Mouse (Mus musculus) liver, embryonic 13.5 days (tissue): Measurements from ENCODE around the gene Zwilch. TPM values are rescaled to one million over a fixed set of nuclear protein-coding genes. Genes with fewer than 3 reads are reported as not detected.
"Not testable (repeated sequence)": the region's sequence is repeated elsewhere in the genome, so short reads cannot be mapped to it uniquely, and the experiment has no call there.

Experiments used
- ATAC-seq: fragments of 200-750 bp; cut with Nextera tagmentation; 2 replicates; pipeline ENCODE4 v1.8.0; 2017; ENCODE audit warnings: low read depth, mild to moderate bottlenecking, moderate number of reproducible peaks, moderate library complexity
- DNase-seq: peaks from one replicate; pipeline ENCODE4 v3.0.0; 2022
- H3K27ac ChIP-seq: fragments of 300-500 bp; sonication (generic); 2 replicates; pipeline ENCODE4 v1.5.1; 2015; ENCODE audit warnings: moderate library complexity, mild to moderate bottlenecking, inconsistent platforms
- H3K27me3 ChIP-seq: fragments of 300-500 bp; sonication (generic); 2 replicates; pipeline ENCODE4 v1.6.1; 2015; ENCODE audit warnings: mild to moderate bottlenecking, inconsistent platforms
- H3K36me3 ChIP-seq: fragments of 300-500 bp; sonication (generic); 2 replicates; pipeline ENCODE4 v1.6.1; 2015; ENCODE audit warnings: mild to moderate bottlenecking, inconsistent platforms
- H3K4me1 ChIP-seq: fragments of 300-500 bp; sonication (generic); replicated peaks from 2 replicates; pipeline ENCODE4 v1.6.1; 2015; ENCODE audit warnings: inconsistent platforms
- H3K4me2 ChIP-seq: fragments of 300-500 bp; sonication (generic); 2 replicates; pipeline ENCODE4 v1.6.1; 2015; ENCODE audit warnings: inconsistent platforms, mild to moderate bottlenecking, moderate library complexity
- H3K4me3 ChIP-seq: fragments of 300-500 bp; sonication (generic); replicated peaks from 2 replicates; pipeline ENCODE4 v1.5.1; 2015; ENCODE audit warnings: mild to moderate bottlenecking, inconsistent platforms
- H3K9ac ChIP-seq: fragments of 300-500 bp; sonication (generic); 2 replicates; pipeline ENCODE4 v1.6.1; 2015; ENCODE audit warnings: mild to moderate bottlenecking, inconsistent platforms
- H3K9me3 ChIP-seq: fragments of 300-500 bp; sonication (generic); replicated peaks from 2 replicates; pipeline ENCODE4 v1.6.1; 2016; ENCODE audit warnings: inconsistent platforms
- WGBS: fragments of 180-500 bp; shearing (Covaris S2); methylation state at CpG from one replicate; pipeline ENCODE4 v1.1.7; 2015; ENCODE audit not compliant: insufficient replicate concordance; 5-methylcytosine and 5-hydroxymethylcytosine counted together
- polyA plus RNA-seq: library from polyadenylated mRNA; unstranded; fragments of >200 nt; fragmentation: Nextera tagmentation; extraction: Ambion mirVana; gene quantifications from 2 replicates; pipeline ENCODE4 v1.2.1, GENCODE M21; 2015

Gene Zwilch
- polyA plus RNA-seq, 1 experiment from 2014 or later, result 14.7 TPM

- peaks cover 81% of the 10 kb centered on the region for H3K36me3 ChIP-seq
- H3K4me3 ChIP-seq, result peak overlapping the region; percentile 80
- peak overlapping the region; percentile 87 for H3K9ac ChIP-seq
- peak overlapping the region; percentile 81 for H3K4me2 ChIP-seq
- no peak for DNase-seq
- peak; percentile 63 for ATAC-seq
- peak overlapping the region; percentile 80 for H3K27ac ChIP-seq
- 22% methylated on average over 3 of the region's 3 CpGs for WGBS
- no peaks in the 10 kb centered on the region for H3K9me3 ChIP-seq
- no peaks in the 10 kb centered on the region for H3K27me3 ChIP-seq
- peaks cover 48% of the 10 kb centered on the region for H3K4me1 ChIP-seq
These were observed 5.7 kb upstream of the Zwilch start for GRCm38 (mm10) chr9:64178610-64178973.

- peaks cover 67% of the 10 kb centered on the region for H3K4me1 ChIP-seq
- DNase-seq, result no peak
- H3K36me3 ChIP-seq, result peaks cover 56% of the 10 kb centered on the region
- H3K4me3 ChIP-seq, result peak overlapping the region; percentile 89
- 76% methylated on average over 11 of the region's 11 CpGs for WGBS
- peak overlapping the region; percentile 77 for H3K4me2 ChIP-seq
- H3K27me3 ChIP-seq, result no peaks in the 10 kb centered on the region
- peak overlapping the region; percentile 64 for H3K27ac ChIP-seq
- peak overlapping the region; percentile 94 for H3K9ac ChIP-seq
- ATAC-seq, result no peak
- no peaks in the 10 kb centered on the region for H3K9me3 ChIP-seq
These were observed 2.5 kb upstream of the Zwilch start for GRCm38 (mm10) chr9:64175378-64175777.

GRCm38 (mm10) chr9:64174766-64175165 lies 1.9 kb upstream of the Zwilch start:
- peak overlapping the region; percentile 64 for H3K27ac ChIP-seq
- no peaks in the 10 kb centered on the region for H3K27me3 ChIP-seq
- ATAC-seq (no peak), DNase-seq (no peak)
- no peaks in the 10 kb centered on the region for H3K9me3 ChIP-seq
- peaks cover 66% of the 10 kb centered on the region for H3K4me1 ChIP-seq
- 27% methylated on average over 8 of the region's 8 CpGs for WGBS
- peak overlapping the region; percentile 77 for H3K4me2 ChIP-seq
- H3K4me3 ChIP-seq, result peak overlapping the region; percentile 89
- H3K9ac ChIP-seq, result peak overlapping the region; percentile 94
- H3K36me3 ChIP-seq, result peaks cover 50% of the 10 kb centered on the region

GRCm38 (mm10) chr9:64174341-64174740 lies 1.4 kb upstream of the Zwilch start:
- no peaks in the 10 kb centered on the region for H3K27me3 ChIP-seq
- H3K27ac ChIP-seq, result peak overlapping the region; percentile 64; the same call in 1 of the 2 replicates
- H3K4me3 ChIP-seq, result peak overlapping the region; percentile 89
- ATAC-seq (no peak), DNase-seq (no peak)
- H3K9me3 ChIP-seq, result no peaks in the 10 kb centered on the region
- peak overlapping the region; percentile 77 for H3K4me2 ChIP-seq
- H3K9ac ChIP-seq, result peak overlapping the region; percentile 94
- peaks cover 62% of the 10 kb centered on the region for H3K4me1 ChIP-seq
- peaks cover 51% of the 10 kb centered on the region for H3K36me3 ChIP-seq

- ATAC-seq, result no peak
- H3K9ac ChIP-seq, result peak overlapping the region; percentile 94
- WGBS, result under 1% methylated on average over 16 of the region's 16 CpGs
These were observed 839 bp upstream of the Zwilch start for GRCm38 (mm10) chr9:64173666-64174220.

GRCm38 (mm10) chr9:64172145-64172815 lies 624 bp downstream of the Zwilch start:
- H3K27me3 ChIP-seq, result no peaks in the 10 kb centered on the region
- H3K4me1 ChIP-seq, result peaks cover 50% of the 10 kb centered on the region
- ATAC-seq (peak; percentile 63), DNase-seq (no peak)
- H3K36me3 ChIP-seq, result peaks cover 50% of the 10 kb centered on the region
- H3K4me3 ChIP-seq, result peak overlapping the region; percentile 89
- H3K4me2 ChIP-seq, result peak overlapping the region; percentile 74
- 1% methylated on average over 18 of the region's 18 CpGs for WGBS
- no peaks in the 10 kb centered on the region for H3K9me3 ChIP-seq
- peak overlapping the region; percentile 94 for H3K9ac ChIP-seq
- peak overlapping the region; percentile 75 for H3K27ac ChIP-seq

More at GRCm38 (mm10) chr9:64173666-64174220, 839 bp upstream of the Zwilch start:
- H3K4me1 ChIP-seq, result peaks cover 59% of the 10 kb centered on the region
- H3K4me3 ChIP-seq, result peak overlapping the region; percentile 89
- DNase-seq, result no peak
- H3K9me3 ChIP-seq, result no peaks in the 10 kb centered on the region
- H3K4me2 ChIP-seq, result peak overlapping the region; percentile 77
- peak overlapping the region; percentile 64 for H3K27ac ChIP-seq
- no peaks in the 10 kb centered on the region for H3K27me3 ChIP-seq
- peaks cover 52% of the 10 kb centered on the region for H3K36me3 ChIP-seq

GRCm38 (mm10) chr9:64169967-64170366 lies 2.9 kb downstream of the Zwilch start:
- not testable (repeated sequence) for H3K9me3 ChIP-seq, H3K9ac ChIP-seq, H3K4me3 ChIP-seq, ATAC-seq, DNase-seq, H3K27ac ChIP-seq, H3K27me3 ChIP-seq, H3K4me2 ChIP-seq
- 80% methylated on average over 3 of the region's 3 CpGs for WGBS
- peaks cover 45% of the 10 kb centered on the region for H3K36me3 ChIP-seq
- H3K4me1 ChIP-seq, result peaks cover 28% of the 10 kb centered on the region

- no peak for DNase-seq
- Histone ChIP-seq H3K27ac (no peak overlapping the region), H3K4me3 (no peak overlapping the region), H3K9ac (no peak overlapping the region), H3K27me3 (no peaks in the 10 kb centered on the region), H3K4me2 (no peak overlapping the region), H3K36me3 (peaks cover 88% of the 10 kb centered on the region), H3K4me1 (peaks cover 17% of the 10 kb centered on the region), H3K9me3 (no peaks in the 10 kb centered on the region)
- 86% methylated on average over 5 of the region's 5 CpGs for WGBS
- no peak for ATAC-seq
These were observed 12.4 kb downstream of the Zwilch start for GRCm38 (mm10) chr9:64160471-64160870.

- 0 out of 2 replicates have a peak, but pooled peaks have one; percentile 65 for ATAC-seq
- Histone ChIP-seq H3K9me3 (no peaks in the 10 kb centered on the region), H3K9ac (no peak overlapping the region), H3K4me2 (no peak overlapping the region), H3K27ac (no peak overlapping the region), H3K27me3 (no peaks in the 10 kb centered on the region), H3K4me3 (no peak overlapping the region), H3K36me3 (peaks cover 90% of the 10 kb centered on the region), H3K4me1 (peaks cover 17% of the 10 kb centered on the region)
- no peak for DNase-seq
- 24% methylated on average over 1 of the region's 1 CpGs for WGBS
These were observed 16.3 kb downstream of the Zwilch start for GRCm38 (mm10) chr9:64156641-64157040.

- H3K4me2 ChIP-seq, result no peak overlapping the region
- no peaks in the 10 kb centered on the region for H3K4me1 ChIP-seq
- H3K9ac ChIP-seq, result no peak overlapping the region
- no peak for DNase-seq
- no peak overlapping the region for H3K4me3 ChIP-seq
- H3K27me3 ChIP-seq, result no peaks in the 10 kb centered on the region
- no peak overlapping the region for H3K27ac ChIP-seq
- 73% methylated on average over 9 of the region's 9 CpGs for WGBS
- peaks cover 75% of the 10 kb centered on the region for H3K36me3 ChIP-seq
- ATAC-seq, result no peak
- H3K9me3 ChIP-seq, result no peaks in the 10 kb centered on the region
These were observed 33.0 kb downstream of the Zwilch start for GRCm38 (mm10) chr9:64139879-64140278.

GRCm38 (mm10) chr9:64138896-64139295 lies 34.0 kb downstream of the Zwilch start:
- WGBS, result 11% methylated on average over 6 of the region's 6 CpGs
- not testable (repeated sequence) for H3K9ac ChIP-seq, H3K4me2 ChIP-seq, ATAC-seq, H3K27ac ChIP-seq, H3K9me3 ChIP-seq, H3K4me3 ChIP-seq, H3K27me3 ChIP-seq, H3K4me1 ChIP-seq
- H3K36me3 ChIP-seq, result peaks cover 67% of the 10 kb centered on the region
- DNase-seq, result peak; percentile 38

- Histone ChIP-seq H3K4me1 (no peaks in the 10 kb centered on the region), H3K9me3 (no peaks in the 10 kb centered on the region), H3K27ac (no peak overlapping the region), H3K4me2 (no peak overlapping the region), H3K36me3 (peaks cover 5% of the 10 kb centered on the region), H3K9ac (no peak overlapping the region), H3K4me3 (no peak overlapping the region), H3K27me3 (no peaks in the 10 kb centered on the region)
- no peak for ATAC-seq
- WGBS, result 73% methylated on average over 6 of the region's 6 CpGs
- no peak for DNase-seq
These were observed 41.3 kb downstream of the Zwilch start for GRCm38 (mm10) chr9:64131623-64132022.
